Mouse (Mus musculus): ENCODE data around the gene Stk11ip.

The Stk11ip gene

GRCm38 (mm10) chr1:75573715-75574114, 52.4 kb downstream of the Stk11ip start:
- DNase-seq = no peak

- DNase-seq = peak; percentile 58 to 74
Measured at GRCm38 (mm10) chr1:75574476-75575310, 53.4 kb downstream of the Stk11ip start.

- DNase-seq = no peak
Measured at GRCm38 (mm10) chr1:75581936-75582624, 60.8 kb downstream of the Stk11ip start.

- DNase-seq = no peak
Measured at GRCm38 (mm10) chr1:75582625-75582956, 61.3 kb downstream of the Stk11ip start.

GRCm38 (mm10) chr1:75583034-75583433, 61.7 kb downstream of the Stk11ip start:
- no peak for DNase-seq

- DNase-seq = no peak
Measured at GRCm38 (mm10) chr1:75586791-75587190, 65.5 kb downstream of the Stk11ip start.
